Mouse (Mus musculus): ENCODE data around the gene Snx9. TPM values are rescaled to one million over a fixed set of nuclear protein-coding genes. Genes with fewer than 3 reads are reported as not detected.

Gene Snx9
- total and polyA plus RNA-seq, 3 experiments, result 12.9 to 22.8 TPM; not detected in 1

- no peak for TF ChIP-seq CHD1 (IDR thresholded peaks at IDR 0.05; ENCODE audit: low read depth, low read length)
These were observed 48.9 kb upstream of the Snx9 start (continued) for GRCm38 (mm10) chr17:5792164-5792791.

GRCm38 (mm10) chr17:5793593-5793992, 47.5 kb upstream of the Snx9 start:
- peak; percentile 81 for DNase-seq (ENCODE audit: low read depth, low spot score)
- TF ChIP-seq POLR2A (IDR thresholded peaks at IDR 0.05; ENCODE audit: control insufficient read depth in 1 of 2, insufficient read depth in 1 of 2, low read depth in 1 of 2, low read length in 2 of 2, poor library complexity in 1 of 2) (peak in 1 of 2 experiments; percentile 39; a peak in 1 of 4 replicates), POLR2AphosphoS5 (IDR thresholded peaks at IDR 0.05; ENCODE audit: borderline replicate concordance, low read depth, low read length) (no peak), ZKSCAN1 (IDR thresholded peaks at IDR 0.05; ENCODE audit: low read depth, low read length) (no peak), EP300 (IDR thresholded peaks at IDR 0.05; ENCODE audit: low read depth in 1 of 2, low read length in 2 of 2) (peak; percentile 66 to 70; a peak in 3 of 4 replicates), TCF12 (IDR thresholded peaks at IDR 0.05; ENCODE audit: low read depth, low read length) (peak; percentile 43; the same call in 1 of the 2 replicates), HCFC1 (IDR thresholded peaks at IDR 0.05; ENCODE audit: low read depth, low read length) (no peak; the same call in 1 of the 2 replicates), RAD21 (IDR thresholded peaks at IDR 0.05; ENCODE audit: low read depth, low read length) (no peak), CHD1 (IDR thresholded peaks at IDR 0.05; ENCODE audit: low read depth, low read length) (no peak), GATA1 (IDR thresholded peaks at IDR 0.05; ENCODE audit: low read depth, low read length) (peak; percentile 83), NELFE (IDR thresholded peaks at IDR 0.05; ENCODE audit: low read depth, low read length) (no peak; the same call in 1 of the 2 replicates), MEF2A (IDR thresholded peaks at IDR 0.05; ENCODE audit: extremely low read depth, insufficient replicate concordance, low read depth, low read length, poor library complexity, severe bottlenecking) (no peak), E2F4 (IDR thresholded peaks at IDR 0.05; ENCODE audit: borderline replicate concordance, low read depth, low read length) (no peak), USF1 (IDR thresholded peaks at IDR 0.05; ENCODE audit: low read depth, low read length) (no peak), POLR2AphosphoS2 (IDR thresholded peaks at IDR 0.05; ENCODE audit: low read length) (no peak), RCOR1 (IDR thresholded peaks at IDR 0.05; ENCODE audit: low read depth, low read length) (0 out of 2 replicates have a peak, but pooled peaks have one; percentile 27), MYC (IDR thresholded peaks at IDR 0.05; ENCODE audit: low read depth, low read length) (no peak; the same call in 1 of the 2 replicates), JUND (IDR thresholded peaks at IDR 0.05; ENCODE audit: low read depth, low read length) (no peak), GABPA (IDR thresholded peaks at IDR 0.05; ENCODE audit: low read depth, low read length) (no peak), ELF1 (IDR thresholded peaks at IDR 0.05; ENCODE audit: low read depth, low read length) (0 out of 2 replicates have a peak, but pooled peaks have one; percentile 3), MAFK (IDR thresholded peaks at IDR 0.05; ENCODE audit: borderline replicate concordance, low read depth, low read length) (no peak), MAZ (IDR thresholded peaks at IDR 0.05; ENCODE audit: low read depth, low read length) (no peak), UBTF (IDR thresholded peaks at IDR 0.05; ENCODE audit: borderline replicate concordance, insufficient read depth, low read depth, low read length) (no peak), ETS1 (IDR thresholded peaks at IDR 0.05; ENCODE audit: low read depth, low read length) (peak; percentile 73), SMC3 (IDR thresholded peaks at IDR 0.05; ENCODE audit: low read depth, low read length) (no peak), ZC3H11A (IDR thresholded peaks at IDR 0.05; ENCODE audit: low read depth, low read length) (no peak), ZMIZ1 (IDR thresholded peaks at IDR 0.05; ENCODE audit: low read depth, low read length) (no peak), USF2 (IDR thresholded peaks at IDR 0.05; ENCODE audit: borderline replicate concordance in 1 of 2, insufficient read depth in 1 of 2, low read depth in 1 of 2, low read length in 2 of 2) (no peak), MAX (IDR thresholded peaks at IDR 0.05; ENCODE audit: low read length) (no peak), MYB (IDR thresholded peaks at IDR 0.05; ENCODE audit: low read depth, low read length) (no peak), SIN3A (IDR thresholded peaks at IDR 0.05; ENCODE audit: low read length) (0 out of 2 replicates have a peak, but pooled peaks have one; percentile 19), CHD2 (IDR thresholded peaks at IDR 0.05; ENCODE audit: low read length) (no peak), BHLHE40 (IDR thresholded peaks at IDR 0.05; ENCODE audit: borderline replicate concordance, low read depth, low read length) (no peak)
- peaks cover under 1% of the 10 kb centered on the region; the same call in 1 of the 2 replicates for H3K79me2 ChIP-seq (ENCODE audit: control insufficient read depth, insufficient read depth, low read length, poor library complexity)
- no peaks in the 10 kb centered on the region for H3K27me3 ChIP-seq (ENCODE audit: control insufficient read depth in 1 of 2, insufficient read depth in 2 of 2, low read length in 2 of 2)
- H3K9ac ChIP-seq (ENCODE audit: control insufficient read depth, low read depth, low read length, poor library complexity, severe bottlenecking), result peak overlapping the region; percentile 37
- H3K27ac ChIP-seq (ENCODE audit: control insufficient read depth, low read depth, low read length), result peak overlapping the region; percentile 75
- H3K36me3 ChIP-seq (ENCODE audit: control insufficient read depth in 1 of 2, insufficient read depth in 2 of 2, low read length in 2 of 2), result peaks cover 0 to 57% of the 10 kb centered on the region in 2 experiments; a peak in 2 of 4 replicates
- no peaks in the 10 kb centered on the region for H3K9me3 ChIP-seq (replicated peaks; ENCODE audit: insufficient read depth, low read length)
- H3K4me3 ChIP-seq (ENCODE audit: control insufficient read depth in 1 of 2, insufficient read depth in 1 of 2, low read depth in 2 of 2, low read length in 2 of 2), result no peak overlapping the region
- peaks cover 26 to 61% of the 10 kb centered on the region in 2 experiments for H3K4me1 ChIP-seq (ENCODE audit: control insufficient read depth in 1 of 2, insufficient read depth in 2 of 2, low read length in 2 of 2)
